Mouse (Mus musculus) limb, embryonic 14.5 days (tissue): ENCODE measurements around the gene Zpbp2. TPM values are rescaled to one million over a fixed set of nuclear protein-coding genes. Genes with fewer than 3 reads are reported as not detected.
"Not testable (repeated sequence)": the region's sequence is repeated elsewhere in the genome, so short reads cannot be mapped to it uniquely, and the experiment has no call there.

Source experiments
- ATAC-seq: fragments of 200-750 bp; cut with Nextera tagmentation; 2 replicates; pipeline ENCODE4 v1.8.0; 2017; ENCODE audit warnings: low read depth, moderate number of reproducible peaks, moderate TSS enrichment; ENCODE audit not compliant: low FRiP score
- DNase-seq: peaks from one replicate; pipeline ENCODE4 v3.0.0-alpha.2; 2015; ENCODE audit warnings: low spot score
- H3K27ac ChIP-seq: fragments of 300-500 bp; sonication (generic); replicated peaks from 2 replicates; pipeline ENCODE4 v1.5.1; 2014; ENCODE audit warnings: low read depth, mild to moderate bottlenecking, low read length, moderate library complexity, mixed read lengths
- H3K27me3 ChIP-seq: fragments of 300-500 bp; sonication (generic); 2 replicates; pipeline ENCODE4 v1.6.1; 2014; ENCODE audit warnings: low read length, mixed read lengths; ENCODE audit not compliant: control insufficient read depth, insufficient read depth
- H3K36me3 ChIP-seq: fragments of 300-500 bp; sonication (generic); 2 replicates; pipeline ENCODE4 v1.6.1; 2014; ENCODE audit warnings: mild to moderate bottlenecking, low read length, moderate library complexity, mixed read lengths; ENCODE audit not compliant: control insufficient read depth, insufficient read depth
- H3K4me1 ChIP-seq: fragments of 300-500 bp; sonication (generic); 2 replicates; pipeline ENCODE4 v1.6.1; 2014; ENCODE audit warnings: antibody characterized with exemption, low read length, mixed read lengths; ENCODE audit not compliant: control insufficient read depth, insufficient read depth
- H3K4me2 ChIP-seq: fragments of 300-500 bp; sonication (generic); replicated peaks from 2 replicates; pipeline ENCODE4 v1.6.1; 2014; ENCODE audit warnings: low read depth, mild to moderate bottlenecking, low read length, moderate library complexity; ENCODE audit not compliant: severe bottlenecking
- H3K4me3 ChIP-seq: fragments of 300-500 bp; sonication (generic); replicated peaks from 2 replicates; pipeline ENCODE4 v1.5.1; 2014; ENCODE audit warnings: low read length
- H3K9ac ChIP-seq: fragments of 300-500 bp; sonication (generic); 2 replicates; pipeline ENCODE4 v1.6.1; 2014; ENCODE audit warnings: mild to moderate bottlenecking, low read depth, low read length, moderate library complexity; ENCODE audit not compliant: severe bottlenecking
- H3K9me3 ChIP-seq: fragments of 300-500 bp; sonication (generic); 2 replicates; pipeline ENCODE4 v1.6.1; 2016; ENCODE audit warnings: low read length; ENCODE audit not compliant: control insufficient read depth
- POLR2A ChIP-seq: fragments of 200-500 bp; IDR thresholded peaks from 2 replicates; pipeline ENCODE4 v1.8.0; 2012; ENCODE audit warnings: inconsistent platforms, mild to moderate bottlenecking, moderate library complexity, borderline replicate concordance; ENCODE audit not compliant: insufficient read depth, insufficient read length; ENCODE audit errors: extremely low read depth
- WGBS: fragments of 180-500 bp; shearing (Covaris S2); extraction: QIAGEN DNeasy Blood & Tissue Kit; methylation state at CpG from one replicate; pipeline ENCODE4 v1.1.7; 2014; 5-methylcytosine and 5-hydroxymethylcytosine counted together
- polyA plus RNA-seq, 2 experiments: library from polyadenylated mRNA; depleted of rRNA in 1 of 2; stranded (reverse) in 1 of 2; unstranded in 1 of 2; fragments of >200 nt; fragmentation: Nextera tagmentation in 1 of 2; extraction: Ambion mirVana in 1 of 2; gene quantifications; 2 replicates each; pipeline versions ENCODE4 v1.2.1 to v1.2.3; 2012 to 2014

Zpbp2 gene
- polyA plus RNA-seq, 2 experiments, result 0.43 TPM; not detected in 1

DNA sequence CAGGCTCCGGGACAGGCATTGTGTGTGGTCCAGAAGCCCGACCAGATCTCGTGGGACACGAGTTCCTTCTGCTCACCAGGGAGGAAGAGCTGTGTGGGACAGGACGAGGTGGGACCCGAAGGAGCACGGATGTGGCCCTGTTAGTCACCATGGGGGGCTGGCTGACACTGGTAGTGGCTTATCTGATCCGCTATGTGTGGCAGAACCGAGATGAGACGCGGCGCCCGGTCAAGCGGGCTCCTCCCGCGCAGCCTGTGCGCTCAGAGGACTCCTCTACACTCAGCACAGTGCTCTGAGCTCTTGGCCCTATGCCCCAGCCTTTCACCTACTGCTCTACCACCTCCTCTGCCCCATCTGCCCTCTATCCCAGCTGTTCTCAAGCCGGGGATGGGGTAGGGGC is 48.4 kb downstream of the Zpbp2 start:
- no peak for DNase-seq
- WGBS, result 30% methylated on average over 18 of the region's 18 CpGs
- H3K36me3 ChIP-seq, result no peaks in the 10 kb centered on the region
- H3K4me2 ChIP-seq, result no peak overlapping the region
- no peak for TF ChIP-seq POLR2A
- no peak for ATAC-seq
- no peaks in the 10 kb centered on the region for H3K9me3 ChIP-seq
- H3K4me3 ChIP-seq, result no peak overlapping the region
- H3K27me3 ChIP-seq, result peaks cover 8% of the 10 kb centered on the region; the same call in 1 of the 2 replicates
- H3K27ac ChIP-seq, result no peak overlapping the region
- no peak overlapping the region for H3K9ac ChIP-seq
- peaks cover 9% of the 10 kb centered on the region for H3K4me1 ChIP-seq

DNA sequence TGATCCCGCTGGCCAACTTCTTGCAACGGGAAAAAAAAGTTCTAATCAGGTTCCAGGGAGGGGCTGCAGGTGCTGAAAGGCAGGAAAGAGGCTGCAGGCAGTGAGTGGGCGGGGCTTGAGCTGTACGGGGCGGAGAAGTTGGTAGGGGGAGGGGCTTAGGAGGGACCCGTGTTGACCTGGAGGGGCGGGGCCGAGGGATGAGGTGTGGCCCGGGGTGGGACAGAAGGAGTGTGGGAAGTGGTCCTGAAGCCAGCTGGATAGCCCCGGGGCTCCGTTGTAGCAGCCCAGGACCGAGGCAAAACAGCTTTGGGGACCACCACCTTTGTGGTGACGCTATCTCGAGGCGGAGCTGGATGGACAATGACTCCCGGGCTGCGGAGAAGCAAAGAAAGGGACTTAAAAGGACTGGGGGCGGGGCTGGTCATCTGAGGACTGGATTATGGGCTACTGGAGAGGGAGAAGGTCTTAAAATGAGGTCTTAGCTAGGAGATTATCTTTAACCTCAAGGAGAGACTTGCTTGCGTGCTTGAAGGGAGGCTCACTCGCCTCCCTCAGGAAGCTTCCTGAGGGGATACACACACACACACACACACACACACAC is 51.3 kb downstream of the Zpbp2 start:
- Histone ChIP-seq H3K27me3 (peaks cover 8% of the 10 kb centered on the region; the same call in 1 of the 2 replicates), H3K4me1 (peaks cover 9% of the 10 kb centered on the region), H3K9ac (no peak overlapping the region), H3K9me3 (no peaks in the 10 kb centered on the region), H3K36me3 (no peaks in the 10 kb centered on the region), H3K27ac (no peak overlapping the region), H3K4me3 (peak overlapping the region; percentile 24), H3K4me2 (peak overlapping the region; percentile 44)
- no peak for DNase-seq
- TF ChIP-seq POLR2A, result no peak
- under 1% methylated on average over 20 of the region's 20 CpGs for WGBS
- ATAC-seq, result 0 out of 2 replicates have a peak, but pooled peaks have one; percentile 37

DNA sequence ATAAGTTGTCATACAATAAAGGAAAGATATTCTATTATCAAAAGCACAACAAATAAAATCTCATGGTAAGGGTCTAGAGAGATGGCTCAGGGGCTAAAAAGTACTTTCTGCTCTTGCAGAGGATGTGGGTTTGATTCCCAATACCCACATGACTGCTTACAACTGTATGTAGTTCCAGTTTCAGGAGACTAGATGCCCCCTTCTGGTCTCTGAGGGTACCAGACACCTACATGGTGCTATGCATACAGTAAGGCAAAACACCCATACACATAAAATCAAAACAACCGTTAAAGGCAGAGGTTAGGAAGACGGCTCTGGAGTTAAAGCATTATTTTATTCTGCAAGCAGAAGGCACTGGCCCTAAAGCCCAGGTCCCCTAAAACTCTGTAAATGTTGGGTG is 53.1 kb downstream of the Zpbp2 start:
- TF ChIP-seq POLR2A, result no peak
- no peak overlapping the region for H3K9ac ChIP-seq
- DNase-seq (no peak), ATAC-seq (no peak)
- H3K4me2 ChIP-seq, result no peak overlapping the region
- H3K4me1 ChIP-seq, result peaks cover 5% of the 10 kb centered on the region; the same call in 1 of the 2 replicates
- H3K36me3 ChIP-seq, result no peaks in the 10 kb centered on the region
- peaks cover 2% of the 10 kb centered on the region; the same call in 1 of the 2 replicates for H3K27me3 ChIP-seq
- H3K9me3 ChIP-seq, result no peaks in the 10 kb centered on the region
- no peak overlapping the region for H3K27ac ChIP-seq
- 84% methylated on average over 2 of the region's 2 CpGs for WGBS
- H3K4me3 ChIP-seq, result no peak overlapping the region

DNA sequence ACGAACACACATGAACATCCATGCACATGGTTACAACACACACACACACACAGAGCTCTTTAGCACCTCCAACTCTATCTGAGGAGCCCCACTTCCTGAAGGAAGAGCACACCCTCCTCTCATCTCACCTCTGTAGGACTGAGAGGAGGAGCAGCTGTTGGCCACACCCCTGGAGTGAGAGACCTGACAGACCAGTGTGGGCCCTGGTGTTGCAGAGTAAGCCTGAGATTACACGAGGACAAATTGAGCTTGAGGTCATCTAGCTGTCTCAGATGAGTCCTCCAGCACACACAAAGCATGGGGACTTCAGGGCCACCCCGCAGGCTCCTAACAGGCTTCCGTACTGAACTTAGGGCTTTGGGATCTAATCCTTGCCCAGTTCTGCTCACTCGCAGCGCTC is 54.0 kb downstream of the Zpbp2 start:
- H3K27me3 ChIP-seq, H3K9ac ChIP-seq, H3K4me1 ChIP-seq, DNase-seq, H3K9me3 ChIP-seq, H3K36me3 ChIP-seq, H3K27ac ChIP-seq, H3K4me3 ChIP-seq, ATAC-seq, H3K4me2 ChIP-seq: not testable (repeated sequence)
- WGBS, result 62% methylated on average over 6 of the region's 6 CpGs

DNA sequence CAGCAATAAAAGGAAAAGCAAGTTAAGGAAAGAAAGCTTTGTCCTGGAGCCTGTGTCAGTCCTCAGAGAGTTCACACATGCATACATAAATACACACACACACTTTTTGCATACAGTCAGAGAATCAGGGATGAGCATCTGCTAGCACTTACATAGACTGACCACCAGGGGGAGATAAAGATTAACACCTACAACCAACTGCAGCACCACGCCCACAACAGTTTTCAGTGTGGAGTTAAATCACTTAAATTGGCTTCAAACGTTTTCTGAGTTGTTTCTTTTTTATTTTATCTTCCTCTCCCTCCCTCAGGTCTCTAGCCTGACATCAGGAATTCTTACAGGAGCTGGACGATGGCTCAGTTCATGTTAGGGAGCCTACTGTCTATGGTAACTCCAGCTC is 55.9 kb downstream of the Zpbp2 start:
- H3K27ac ChIP-seq, result no peak overlapping the region
- no peaks in the 10 kb centered on the region for H3K27me3 ChIP-seq
- H3K4me2 ChIP-seq, result no peak overlapping the region
- H3K36me3 ChIP-seq, result no peaks in the 10 kb centered on the region
- H3K9ac ChIP-seq, result no peak overlapping the region
- DNase-seq, result peak; percentile 77
- 5% methylated on average over 3 of the region's 3 CpGs for whole genome bisulfite sequencing
- H3K9me3 ChIP-seq, result no peaks in the 10 kb centered on the region
- H3K4me1 ChIP-seq, result peaks cover 5% of the 10 kb centered on the region; the same call in 1 of the 2 replicates
- no peak for ATAC-seq
- TF ChIP-seq POLR2A, result no peak
- H3K4me3 ChIP-seq, result no peak overlapping the region

Other genes with a start within 250 kb of the Zpbp2 start
- gene Neurod2, start 221.4 kb upstream of the Zpbp2 start, polyA plus RNA-seq (2012; rRNA removed), result 0.14 and 0.52 TPM in 2 replicates
- not detected in 2 replicates for gene Neurod2, start 221.4 kb upstream of the Zpbp2 start, polyA plus RNA-seq (2014; fragmentation: Nextera tagmentation; extraction: Ambion mirVana)
- 3.5 and 3.6 TPM in 2 replicates for gene Ppp1r1b, start 202.7 kb upstream of the Zpbp2 start, polyA plus RNA-seq (2012; rRNA removed)
- gene Ppp1r1b, start 202.7 kb upstream of the Zpbp2 start, polyA plus RNA-seq (2014; fragmentation: Nextera tagmentation; extraction: Ambion mirVana), result 2.9 and 3.6 TPM in 2 replicates
- 78.2 and 116 TPM in 2 replicates for gene Stard3, start 192.7 kb upstream of the Zpbp2 start, polyA plus RNA-seq (2012; rRNA removed)
- gene Stard3, start 192.7 kb upstream of the Zpbp2 start, polyA plus RNA-seq (2014; fragmentation: Nextera tagmentation; extraction: Ambion mirVana), result 36.9 and 42.6 TPM in 2 replicates
- gene Tcap, start 167.3 kb upstream of the Zpbp2 start, polyA plus RNA-seq (2012; rRNA removed), result 12.3 and 13.2 TPM in 2 replicates
- 10.9 and 18.1 TPM in 2 replicates for gene Tcap, start 167.3 kb upstream of the Zpbp2 start, polyA plus RNA-seq (2014; fragmentation: Nextera tagmentation; extraction: Ambion mirVana)
- gene Pnmt, start 164.6 kb upstream of the Zpbp2 start, polyA plus RNA-seq (2012; rRNA removed), result 1.4 and 2.2 TPM in 2 replicates
- gene Pnmt, start 164.6 kb upstream of the Zpbp2 start, polyA plus RNA-seq (2014; fragmentation: Nextera tagmentation; extraction: Ambion mirVana), result 0.51 and 1.3 TPM in 2 replicates
- 19.2 and 24.2 TPM in 2 replicates for gene Pgap3, start 150.6 kb upstream of the Zpbp2 start, polyA plus RNA-seq (2012; rRNA removed)
- 9.2 and 11.4 TPM in 2 replicates for gene Pgap3, start 150.6 kb upstream of the Zpbp2 start, polyA plus RNA-seq (2014; fragmentation: Nextera tagmentation; extraction: Ambion mirVana)
- gene Erbb2, start 138.6 kb upstream of the Zpbp2 start, polyA plus RNA-seq (2012; rRNA removed), result 51.1 and 64.3 TPM in 2 replicates
- 73.6 and 79.7 TPM in 2 replicates for gene Erbb2, start 138.6 kb upstream of the Zpbp2 start, polyA plus RNA-seq (2014; fragmentation: Nextera tagmentation; extraction: Ambion mirVana)
- gene Mien1, start 112.1 kb upstream of the Zpbp2 start, polyA plus RNA-seq (2012; rRNA removed), result 44.8 and 48.5 TPM in 2 replicates
- 84.8 and 86.8 TPM in 2 replicates for gene Mien1, start 112.1 kb upstream of the Zpbp2 start, polyA plus RNA-seq (2014; fragmentation: Nextera tagmentation; extraction: Ambion mirVana)
- gene Grb7, start 104.7 kb upstream of the Zpbp2 start, polyA plus RNA-seq (2012; rRNA removed), result 9.1 and 9.2 TPM in 2 replicates
- 8.1 and 9.6 TPM in 2 replicates for gene Grb7, start 104.7 kb upstream of the Zpbp2 start, polyA plus RNA-seq (2014; fragmentation: Nextera tagmentation; extraction: Ambion mirVana)
- 0.45 and 0.46 TPM in 2 replicates for gene Ikzf3, start 5.1 kb upstream of the Zpbp2 start, polyA plus RNA-seq (2012; rRNA removed)
- gene Ikzf3, start 5.1 kb upstream of the Zpbp2 start, polyA plus RNA-seq (2014; fragmentation: Nextera tagmentation; extraction: Ambion mirVana), result 0.23 and 0.61 TPM in 2 replicates
- gene Ormdl3, start 36.3 kb downstream of the Zpbp2 start, polyA plus RNA-seq (2012; rRNA removed), result 76.8 and 86.6 TPM in 2 replicates
- 12.9 and 13.7 TPM in 2 replicates for gene Ormdl3, start 36.3 kb downstream of the Zpbp2 start, polyA plus RNA-seq (2014; fragmentation: Nextera tagmentation; extraction: Ambion mirVana)
- not detected in 2 replicates for gene Lrrc3c, start 47.2 kb downstream of the Zpbp2 start, polyA plus RNA-seq (2012; rRNA removed)
- not detected in 2 replicates for gene Lrrc3c, start 47.2 kb downstream of the Zpbp2 start, polyA plus RNA-seq (2014; fragmentation: Nextera tagmentation; extraction: Ambion mirVana)
- 0.12 and 0.31 TPM in 2 replicates for gene Gm12355, start 74.6 kb downstream of the Zpbp2 start, polyA plus RNA-seq (2012; rRNA removed)
- gene Gm12355, start 74.6 kb downstream of the Zpbp2 start, polyA plus RNA-seq (2014; fragmentation: Nextera tagmentation; extraction: Ambion mirVana), result 0.69 and 1.3 TPM in 2 replicates
- gene Gsdma3, start 75.3 kb downstream of the Zpbp2 start, polyA plus RNA-seq (2012; rRNA removed), result not detected in 2 replicates
- not detected in 2 replicates for gene Gsdma3, start 75.3 kb downstream of the Zpbp2 start, polyA plus RNA-seq (2014; fragmentation: Nextera tagmentation; extraction: Ambion mirVana)
- not detected in 2 replicates for gene Gsdma2, start 95.7 kb downstream of the Zpbp2 start, polyA plus RNA-seq (2012; rRNA removed)
- not detected in 2 replicates for gene Gsdma2, start 95.7 kb downstream of the Zpbp2 start, polyA plus RNA-seq (2014; fragmentation: Nextera tagmentation; extraction: Ambion mirVana)
- gene Gsdma, start 113.3 kb downstream of the Zpbp2 start, polyA plus RNA-seq (2012; rRNA removed), result 0.14 and 0.16 TPM in 2 replicates
- gene Gsdma, start 113.3 kb downstream of the Zpbp2 start, polyA plus RNA-seq (2014; fragmentation: Nextera tagmentation; extraction: Ambion mirVana), result 0.47 and 0.55 TPM in 2 replicates
- gene Psmd3, start 131.5 kb downstream of the Zpbp2 start, polyA plus RNA-seq (2012; rRNA removed), result 208 and 228 TPM in 2 replicates
- 141 and 145 TPM in 2 replicates for gene Psmd3, start 131.5 kb downstream of the Zpbp2 start, polyA plus RNA-seq (2014; fragmentation: Nextera tagmentation; extraction: Ambion mirVana)
- gene Csf3, start 150.2 kb downstream of the Zpbp2 start, polyA plus RNA-seq (2012; rRNA removed), result 0.11 TPM in 1 of 2 replicates, not detected in the other
- gene Csf3, start 150.2 kb downstream of the Zpbp2 start, polyA plus RNA-seq (2014; fragmentation: Nextera tagmentation; extraction: Ambion mirVana), result not detected in 2 replicates
- gene Med24, start 178.3 kb downstream of the Zpbp2 start, polyA plus RNA-seq (2012; rRNA removed), result 83.4 and 104 TPM in 2 replicates
- 43.9 and 48.3 TPM in 2 replicates for gene Med24, start 178.3 kb downstream of the Zpbp2 start, polyA plus RNA-seq (2014; fragmentation: Nextera tagmentation; extraction: Ambion mirVana)
- 149 and 157 TPM in 2 replicates for gene Thra, start 189.5 kb downstream of the Zpbp2 start, polyA plus RNA-seq (2012; rRNA removed)
- 55.9 and 63.2 TPM in 2 replicates for gene Thra, start 189.5 kb downstream of the Zpbp2 start, polyA plus RNA-seq (2014; fragmentation: Nextera tagmentation; extraction: Ambion mirVana)
- 1.8 and 2.5 TPM in 2 replicates for gene Nr1d1, start 224.2 kb downstream of the Zpbp2 start, polyA plus RNA-seq (2012; rRNA removed)
- gene Nr1d1, start 224.2 kb downstream of the Zpbp2 start, polyA plus RNA-seq (2014; fragmentation: Nextera tagmentation; extraction: Ambion mirVana), result 1.2 and 1.4 TPM in 2 replicates
- 76.9 and 81.1 TPM in 2 replicates for gene Msl1, start 244.4 kb downstream of the Zpbp2 start, polyA plus RNA-seq (2012; rRNA removed)
- 19.8 and 23.5 TPM in 2 replicates for gene Msl1, start 244.4 kb downstream of the Zpbp2 start, polyA plus RNA-seq (2014; fragmentation: Nextera tagmentation; extraction: Ambion mirVana)